Mouse (Mus musculus) limb, embryonic 12.5 days (tissue): Measurements from ENCODE around the gene Pzp. TPM values are rescaled to one million over a fixed set of nuclear protein-coding genes. Genes with fewer than 3 reads are reported as not detected.

Experiments used
- ATAC-seq: fragments of 200-750 bp; cut with Nextera tagmentation; 2 replicates; pipeline ENCODE4 v1.8.0; 2017; ENCODE audit warnings: low read depth, moderate TSS enrichment; ENCODE audit not compliant: insufficient number of reproducible peaks, insufficient read depth, low FRiP score, low TSS enrichment
- H3K27ac ChIP-seq: fragments of 300-500 bp; sonication (generic); 2 replicates; pipeline ENCODE4 v1.5.1; 2016; ENCODE audit warnings: mild to moderate bottlenecking, moderate library complexity
- H3K27me3 ChIP-seq: fragments of 300-500 bp; sonication (generic); 2 replicates; pipeline ENCODE4 v1.6.1; 2016; ENCODE audit warnings: mild to moderate bottlenecking, moderate library complexity
- H3K36me3 ChIP-seq: fragments of 300-500 bp; sonication (generic); 2 replicates; pipeline ENCODE4 v1.6.1; 2016; ENCODE audit warnings: mild to moderate bottlenecking, moderate library complexity
- H3K4me1 ChIP-seq: fragments of 300-500 bp; sonication (generic); replicated peaks from 2 replicates; pipeline ENCODE4 v1.6.1; 2016
- H3K4me2 ChIP-seq: fragments of 300-500 bp; sonication (generic); 2 replicates; pipeline ENCODE4 v1.6.1; 2016; ENCODE audit warnings: mild to moderate bottlenecking, moderate library complexity
- H3K4me3 ChIP-seq: fragments of 300-500 bp; sonication (generic); replicated peaks from 2 replicates; pipeline ENCODE4 v1.5.1; 2016; ENCODE audit warnings: mild to moderate bottlenecking
- H3K9ac ChIP-seq: fragments of 300-500 bp; sonication (generic); replicated peaks from 2 replicates; pipeline ENCODE4 v1.6.1; 2016; ENCODE audit warnings: mild to moderate bottlenecking, moderate library complexity
- H3K9me3 ChIP-seq: fragments of 300-500 bp; sonication (generic); 2 replicates; pipeline ENCODE4 v1.6.1; 2016; ENCODE audit warnings: mild to moderate bottlenecking, moderate library complexity
- WGBS: fragments of 180-500 bp; shearing (Covaris S2); methylation state at CpG from one replicate; pipeline ENCODE4 v1.1.7; 2016; 5-methylcytosine and 5-hydroxymethylcytosine counted together
- polyA plus RNA-seq: library from polyadenylated mRNA; unstranded; fragments of >200 nt; fragmentation: Nextera tagmentation; extraction: Ambion mirVana; gene quantifications from 2 replicates; pipeline ENCODE4 v1.2.1, GENCODE M21; 2016

Pzp gene
- polyA plus RNA-seq, 1 experiment from 2014 or later, result not detected

DNA sequence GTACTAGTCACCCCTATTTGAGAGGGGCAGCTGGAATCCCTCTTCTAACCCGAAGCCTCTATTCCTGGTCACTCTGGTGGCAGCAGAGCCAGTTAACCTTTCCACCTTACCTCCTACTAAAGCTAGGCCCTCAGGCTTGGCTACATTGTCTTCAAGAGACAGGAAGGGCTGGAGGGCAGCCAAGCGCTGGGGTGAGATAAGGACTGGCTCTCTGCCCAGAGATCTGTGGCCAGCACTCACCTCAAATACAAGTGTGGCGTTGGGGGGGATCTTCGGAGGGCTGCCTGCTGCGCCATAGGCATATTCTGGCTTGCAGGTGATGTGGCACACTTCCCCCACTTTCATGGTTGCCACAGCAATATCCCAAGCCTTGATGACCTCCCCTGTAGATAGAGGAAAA lies 91.0 kb downstream of the Pzp start:
- Histone ChIP-seq H3K9ac (no peak overlapping the region), H3K9me3 (no peaks in the 10 kb centered on the region), H3K27me3 (no peaks in the 10 kb centered on the region), H3K4me2 (no peak overlapping the region), H3K4me3 (no peak overlapping the region), H3K27ac (no peak overlapping the region), H3K36me3 (peaks cover 62% of the 10 kb centered on the region), H3K4me1 (peaks cover 20% of the 10 kb centered on the region)
- 96% methylated on average over 5 of the region's 5 CpGs for WGBS
- no peak for ATAC-seq

Other genes starting within 250 kb of the Pzp start
- gene Tead4, start 225.9 kb downstream of the Pzp start, polyA plus RNA-seq, result 3.5 TPM in 2 replicates
- gene Tulp3, start 170.9 kb downstream of the Pzp start, polyA plus RNA-seq, result 21.0 and 23.6 TPM in 2 replicates
- gene Rhno1, start 163.8 kb downstream of the Pzp start, polyA plus RNA-seq, result 167 and 177 TPM in 2 replicates
- gene Foxm1, start 163.8 kb downstream of the Pzp start, polyA plus RNA-seq, result 43.2 and 52.4 TPM in 2 replicates
- gene Tex52, start 151.3 kb downstream of the Pzp start, polyA plus RNA-seq, result 0.38 and 0.74 TPM in 2 replicates
- gene Gm44596, start 151.2 kb downstream of the Pzp start, polyA plus RNA-seq, result not detected in 2 replicates
- 3.5 and 4.2 TPM in 2 replicates for gene Nrip2, start 127.4 kb downstream of the Pzp start, polyA plus RNA-seq
- gene Itfg2, start 101.8 kb downstream of the Pzp start, polyA plus RNA-seq, result 35.9 and 39.3 TPM in 2 replicates
- gene Fkbp4, start 88.0 kb downstream of the Pzp start, polyA plus RNA-seq, result 548 and 573 TPM in 2 replicates
- not detected in 2 replicates for gene A2ml1, start 54.9 kb upstream of the Pzp start, polyA plus RNA-seq
- not detected in 2 replicates for gene Klrb1a, start 96.8 kb upstream of the Pzp start, polyA plus RNA-seq
- not detected in 2 replicates for gene Clec2h, start 135.7 kb upstream of the Pzp start, polyA plus RNA-seq
- gene Klrb1, start 196.3 kb upstream of the Pzp start, polyA plus RNA-seq, result not detected in 2 replicates